Mouse (Mus musculus) kidney, adult 2 months (tissue): ENCODE data around the gene Fbxl19. TPM values are rescaled to one million over a fixed set of nuclear protein-coding genes. Genes with fewer than 3 reads are reported as not detected.

Experiments
- DNase-seq: peaks from one replicate; pipeline ENCODE4 v3.0.0; 2021
- H3K27ac ChIP-seq: fragments of 200-500 bp; 2 replicates; pipeline ENCODE4 v1.5.1; 2012; ENCODE audit warnings: low read depth, low read length, control low read depth, inconsistent platforms; ENCODE audit not compliant: insufficient read depth
- H3K27me3 ChIP-seq: fragments of 200-500 bp; replicated peaks from 2 replicates; pipeline ENCODE4 v1.6.1; 2012; ENCODE audit warnings: mild to moderate bottlenecking, moderate library complexity, low read length, inconsistent platforms; ENCODE audit not compliant: control insufficient read depth, insufficient read depth
- H3K36me3 ChIP-seq: fragments of 200-500 bp; 2 replicates; pipeline ENCODE4 v1.6.1; 2012; ENCODE audit warnings: mild to moderate bottlenecking, moderate library complexity, low read length, inconsistent platforms; ENCODE audit not compliant: control insufficient read depth, insufficient read depth
- H3K4me1 ChIP-seq: fragments of 200-500 bp; 2 replicates; pipeline ENCODE4 v1.6.1; 2011; ENCODE audit warnings: low read length; ENCODE audit not compliant: control insufficient read depth, insufficient read depth
- H3K4me3 ChIP-seq: fragments of 200-500 bp; 2 replicates; pipeline ENCODE4 v1.5.1; 2011; ENCODE audit warnings: mild to moderate bottlenecking, low read depth, low read length, control low read depth; ENCODE audit not compliant: insufficient read depth
- CTCF ChIP-seq: fragments of 200-500 bp; conservative IDR thresholded peaks from 2 replicates; pipeline ENCODE4 v1.5.1; 2011; ENCODE audit warnings: low read depth, mild to moderate bottlenecking, control low read depth, low read length, moderate library complexity, mixed read lengths; ENCODE audit not compliant: insufficient read depth, insufficient read length
- POLR2A ChIP-seq: fragments of 200-500 bp; IDR thresholded peaks from one replicate; pipeline ENCODE4 v1.6.1; 2011; ENCODE audit warnings: low read depth, low read length, control low read depth
- WGBS: fragments of 180-500 bp; shearing (Covaris S2); methylation state at CpG from one replicate; pipeline ENCODE4 v1.1.7; 2018; 5-methylcytosine and 5-hydroxymethylcytosine counted together
- polyA plus RNA-seq: library from polyadenylated mRNA; depleted of rRNA; stranded (reverse); fragments of >200 nt; gene quantifications from 2 replicates; pipeline ENCODE4 v1.2.3, GENCODE M21; 2012

Gene Fbxl19
- polyA plus RNA-seq, 1 experiment: 14.6 TPM

GRCm38 (mm10) chr7:127707045-127707956 is 37.0 kb upstream of the Fbxl19 start:
- no peak for DNase-seq
- WGBS: 41% methylated on average over 22 of the region's 22 CpGs
- Histone ChIP-seq H3K4me1 (peaks cover 30% of the 10 kb centered on the region; the same call in 1 of the 2 replicates), H3K27ac (peak overlapping the region; percentile 69), H3K27me3 (no peaks in the 10 kb centered on the region), H3K36me3 (no peaks in the 10 kb centered on the region), H3K4me3 (peak overlapping the region; percentile 75)
- TF ChIP-seq CTCF: no peak
- no peak for TF ChIP-seq POLR2A

- no peaks in the 10 kb centered on the region for H3K27me3 ChIP-seq
- H3K36me3 ChIP-seq: no peaks in the 10 kb centered on the region
- TF ChIP-seq POLR2A: no peak
- no peak for DNase-seq
- H3K4me1 ChIP-seq: peaks cover 30% of the 10 kb centered on the region; the same call in 1 of the 2 replicates
- WGBS: 3% methylated on average over 5 of the region's 5 CpGs
- peak overlapping the region; percentile 69 for H3K27ac ChIP-seq
- peak overlapping the region; percentile 75 for H3K4me3 ChIP-seq
These were observed 36.5 kb upstream of the Fbxl19 start for GRCm38 (mm10) chr7:127707957-127708206.

- Histone ChIP-seq H3K4me3 (peak within 1 kb of the TSS; percentile 75), H3K27ac (peak within 1 kb of the TSS; percentile 69), H3K36me3 (no peaks in the 10 kb centered on the region), H3K27me3 (no peaks in the 10 kb centered on the region), H3K4me1 (peaks cover 26% of the 10 kb centered on the region; the same call in 1 of the 2 replicates)
- under 1% methylated on average over 88 of the region's 90 CpGs for WGBS
- peak; percentile 92 for DNase-seq
- TF ChIP-seq POLR2A: no peak
- peak; percentile 52 for TF ChIP-seq CTCF
These were observed 35.9 kb upstream of the Fbxl19 start, which contains the start of gene Bcl7c for GRCm38 (mm10) chr7:127708207-127709078. Gene Bcl7c, minus strand, starts transcription at chr7:127708933.

GRCm38 (mm10) chr7:127709261-127709979 is 34.9 kb upstream of the Fbxl19 start:
- H3K4me3 ChIP-seq: no peak overlapping the region
- no peaks in the 10 kb centered on the region for H3K27me3 ChIP-seq
- WGBS: 67% methylated on average over 5 of the region's 5 CpGs
- no peak for TF ChIP-seq CTCF
- TF ChIP-seq POLR2A: no peak
- H3K4me1 ChIP-seq: peaks cover 19% of the 10 kb centered on the region; the same call in 1 of the 2 replicates
- H3K27ac ChIP-seq: no peak overlapping the region
- H3K36me3 ChIP-seq: no peaks in the 10 kb centered on the region
- no peak for DNase-seq

GRCm38 (mm10) chr7:127711031-127711430 is 33.3 kb upstream of the Fbxl19 start:
- no peak for DNase-seq
- no peaks in the 10 kb centered on the region for H3K27me3 ChIP-seq
- H3K4me3 ChIP-seq: no peak overlapping the region
- H3K4me1 ChIP-seq: peaks cover 17% of the 10 kb centered on the region; the same call in 1 of the 2 replicates
- WGBS: 61% methylated on average over 3 of the region's 3 CpGs
- H3K36me3 ChIP-seq: no peaks in the 10 kb centered on the region
- TF ChIP-seq POLR2A (no peak), CTCF (no peak)
- no peak overlapping the region for H3K27ac ChIP-seq

GRCm38 (mm10) chr7:127711456-127711855 is 32.9 kb upstream of the Fbxl19 start:
- no peak for TF ChIP-seq CTCF
- TF ChIP-seq POLR2A: no peak
- H3K27me3 ChIP-seq: no peaks in the 10 kb centered on the region
- no peaks in the 10 kb centered on the region for H3K36me3 ChIP-seq
- H3K27ac ChIP-seq: peak overlapping the region; percentile 79; the same call in 1 of the 2 replicates
- H3K4me1 ChIP-seq: peaks cover 17% of the 10 kb centered on the region; the same call in 1 of the 2 replicates
- H3K4me3 ChIP-seq: no peak overlapping the region
- WGBS: 38% methylated on average over 3 of the region's 3 CpGs
- DNase-seq: peak; percentile 27
